In the genomic region with DNA sequence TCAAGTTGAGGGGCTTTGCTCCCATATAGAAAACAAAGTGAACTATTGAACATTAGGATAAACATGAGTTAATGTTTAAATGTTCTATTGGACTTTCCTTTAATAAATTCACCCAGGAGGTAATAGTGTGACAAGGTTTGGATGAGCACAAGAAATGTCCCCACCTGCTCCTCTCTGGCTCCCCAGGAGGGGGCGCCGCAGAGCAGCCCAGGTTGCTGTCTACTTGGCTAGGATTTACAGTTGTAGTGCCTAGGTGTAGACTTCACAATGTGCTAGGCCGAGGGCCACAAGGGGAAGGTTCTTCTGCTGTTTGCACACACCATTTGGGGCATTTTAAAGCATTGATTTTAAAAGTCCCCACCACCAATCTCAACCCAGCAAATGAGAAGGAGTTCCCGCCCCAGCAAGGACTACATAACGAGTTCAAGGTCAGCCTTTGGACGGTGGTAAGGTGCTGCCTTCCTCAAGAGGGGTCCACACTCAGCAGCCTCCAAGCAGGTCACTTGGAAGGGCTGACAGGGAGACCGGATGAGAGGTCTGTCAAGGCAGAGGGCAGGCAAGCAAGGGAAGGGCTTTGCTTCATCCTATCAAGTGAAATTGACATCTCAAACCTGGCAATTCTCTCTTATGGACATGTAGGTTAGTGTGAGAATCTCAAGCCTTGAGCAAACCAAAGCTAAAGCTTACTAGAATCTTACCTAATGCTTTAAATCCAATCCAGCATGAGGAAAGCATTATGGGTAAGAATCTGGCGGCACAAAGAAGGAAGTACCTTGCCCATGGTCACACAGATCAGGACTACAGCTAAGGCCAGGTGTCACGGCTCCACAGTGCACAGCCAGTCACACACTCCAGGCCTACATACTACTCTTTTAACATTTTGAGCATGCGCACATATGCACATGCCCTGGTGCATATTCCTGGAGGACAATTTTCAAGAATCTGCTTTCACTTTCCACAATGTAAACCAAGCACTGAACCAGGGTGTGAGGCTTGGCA, we compare ENCODE assay signal across 9 mouse cellular contexts. TPM values are rescaled to one million over a fixed set of nuclear protein-coding genes. Genes with fewer than 3 reads are reported as not detected.
DNase-seq lines count a peak whose midpoint lies in the region; ATAC-seq and TF ChIP-seq lines count a peak whose summit lies in the region.
"Had no signal": no experiment of that assay in that cellular context is flagged by ENCODE, and none has a peak within 500 bp of the region (broad histone marks: within the 10 kb centered on the region; RNA-seq: fewer than 3 reads in every experiment).

No protein-coding gene starts in this region.

- no peak overlapping the region for H3K27ac ChIP-seq in intestine, embryonic 14.5 days (ENCODE audit: low read depth)
- H3K27ac ChIP-seq in limb, embryonic 14.5 days (replicated peaks; ENCODE audit: low read depth, low read length) = no peak overlapping the region
- no peak overlapping the region for H3K27ac ChIP-seq in neural tube, embryonic 11.5 days (ENCODE audit: low read depth, low read length)

- H3K4me2 ChIP-seq in intestine, embryonic 14.5 days (ENCODE audit: low read length) = no peak overlapping the region
- H3K4me2 ChIP-seq in limb, embryonic 14.5 days (replicated peaks; ENCODE audit: low read depth, low read length, severe bottlenecking) = no peak overlapping the region
- no peak overlapping the region for H3K4me2 ChIP-seq in neural tube, embryonic 11.5 days (ENCODE audit: low read depth)

- H3K4me3 ChIP-seq in intestine, embryonic 14.5 days (ENCODE audit: low read depth, low read length) = no peak overlapping the region
- no peak overlapping the region for H3K4me3 ChIP-seq in limb, embryonic 14.5 days (replicated peaks; ENCODE audit: low read length)
- H3K4me3 ChIP-seq in neural tube, embryonic 11.5 days (ENCODE audit: low read depth, low read length) = no peak overlapping the region
- H3K4me3 ChIP-seq: myocyte had no signal

- H3K9ac ChIP-seq in intestine, embryonic 14.5 days (ENCODE audit: low read length) = no peak overlapping the region
- H3K9ac ChIP-seq in limb, embryonic 14.5 days (ENCODE audit: low read depth, low read length, severe bottlenecking) = no peak overlapping the region
- no peak overlapping the region for H3K9ac ChIP-seq in neural tube, embryonic 11.5 days (ENCODE audit: low read length)

- no peaks in the 10 kb centered on the region for H3K9me3 ChIP-seq in intestine, embryonic 14.5 days (ENCODE audit: control insufficient read depth, low read length)
- H3K9me3 ChIP-seq in limb, embryonic 14.5 days (ENCODE audit: control insufficient read depth, low read length) = no peaks in the 10 kb centered on the region
- no peaks in the 10 kb centered on the region for H3K9me3 ChIP-seq in neural tube, embryonic 11.5 days (ENCODE audit: control insufficient read depth, low read length)

- H3K27me3 ChIP-seq in intestine, embryonic 14.5 days (replicated peaks; ENCODE audit: control insufficient read depth, insufficient read depth, low read length) = no peaks in the 10 kb centered on the region
- H3K27me3 ChIP-seq in limb, embryonic 14.5 days (ENCODE audit: control insufficient read depth, insufficient read depth, low read length) = no peaks in the 10 kb centered on the region
- no peaks in the 10 kb centered on the region for H3K27me3 ChIP-seq in neural tube, embryonic 11.5 days (ENCODE audit: control insufficient read depth, insufficient read depth, low read length)

- WGBS in intestine, embryonic 14.5 days = 66% methylated on average over 10 of the region's 10 CpGs
- WGBS in limb, embryonic 14.5 days = 60% methylated on average over 10 of the region's 10 CpGs
- WGBS in neural tube, embryonic 11.5 days = 69% methylated on average over 10 of the region's 10 CpGs

- peaks cover 27% of the 10 kb centered on the region for H3K36me3 ChIP-seq in intestine, embryonic 14.5 days (ENCODE audit: control insufficient read depth, insufficient read depth, low read length)
- H3K36me3 ChIP-seq in limb, embryonic 14.5 days (ENCODE audit: control insufficient read depth, insufficient read depth, low read length) = peaks cover 28% of the 10 kb centered on the region
- H3K36me3 ChIP-seq in neural tube, embryonic 11.5 days (ENCODE audit: control insufficient read depth, insufficient read depth, low read length) = peaks cover 3% of the 10 kb centered on the region

- no peaks in the 10 kb centered on the region; the same call in 1 of the 2 replicates for H3K4me1 ChIP-seq in intestine, embryonic 14.5 days (replicated peaks; ENCODE audit: control insufficient read depth, insufficient read depth, low read length)
- no peaks in the 10 kb centered on the region for H3K4me1 ChIP-seq in limb, embryonic 14.5 days (ENCODE audit: control insufficient read depth, insufficient read depth, low read length)
- H3K4me1 ChIP-seq in neural tube, embryonic 11.5 days (ENCODE audit: control insufficient read depth, insufficient read depth, low read length) = no peaks in the 10 kb centered on the region

- ATAC-seq in intestine, embryonic 14.5 days (replicated peaks; ENCODE audit: low FRiP score, low TSS enrichment, low read depth) = no peak
- ATAC-seq in limb, embryonic 14.5 days (ENCODE audit: low FRiP score, low read depth) = peak; percentile 45; the same call in 1 of the 2 replicates
- ATAC-seq in neural tube, embryonic 11.5 days (ENCODE audit: insufficient read depth, low FRiP score, low TSS enrichment) = no peak

- peak; percentile 55 for DNase-seq in ovary, postnatal 14 days (ENCODE audit: low spot score)
- DNase-seq in ovary, postnatal 10 days (ENCODE audit: low spot score) = no peak
- peak; percentile 63 for DNase-seq in adipocyte (ENCODE audit: low spot score)
- peak; percentile 42 for DNase-seq in embryo, embryonic 11 days
- DNase-seq in intestine, embryonic 14.5 days (ENCODE audit: low spot score) = peak; percentile 74
- DNase-seq in limb, embryonic 14.5 days (ENCODE audit: low spot score) = peak; percentile 15
- peak; percentile 62 for DNase-seq in neural tube, embryonic 11.5 days (ENCODE audit: low spot score)
- DNase-seq in thymus, postnatal 4 days = peak; percentile 88

- no peak for TF ChIP-seq POLR2A in limb, embryonic 14.5 days (IDR thresholded peaks at IDR 0.05; ENCODE audit: borderline replicate concordance, extremely low read depth, insufficient read depth, insufficient read length)

RNA-seq across cellular contexts. Expression of a gene that starts 15.9 kb away (rescaled TPM):
- 38.6 and 42.2 TPM in 2 replicates for polyA plus RNA-seq in intestine, embryonic 14.5 days (2014; fragmentation: Nextera tagmentation; extraction: Ambion mirVana)
- polyA plus RNA-seq in limb, embryonic 14.5 days (2012; rRNA removed) = 116 and 161 TPM in 2 replicates
- polyA plus RNA-seq in limb, embryonic 14.5 days (2014; fragmentation: Nextera tagmentation; extraction: Ambion mirVana) = 35.8 and 38.7 TPM in 2 replicates
- 40.1 and 42.9 TPM in 2 replicates for polyA plus RNA-seq in neural tube, embryonic 11.5 days (2014; fragmentation: Nextera tagmentation; extraction: Ambion mirVana)

RNA-seq across cellular contexts. Expression of a gene that starts 22.0 kb away (rescaled TPM):
- 0.93 and 1.6 TPM in 2 replicates for polyA plus RNA-seq in intestine, embryonic 14.5 days (2014; fragmentation: Nextera tagmentation; extraction: Ambion mirVana)
- polyA plus RNA-seq in limb, embryonic 14.5 days (2012; rRNA removed) = 0.70 and 0.88 TPM in 2 replicates
- polyA plus RNA-seq in limb, embryonic 14.5 days (2014; fragmentation: Nextera tagmentation; extraction: Ambion mirVana) = 0.70 and 0.91 TPM in 2 replicates
- 0.73 and 0.99 TPM in 2 replicates for polyA plus RNA-seq in neural tube, embryonic 11.5 days (2014; fragmentation: Nextera tagmentation; extraction: Ambion mirVana)

RNA-seq across cellular contexts. Expression of a gene that starts 25.9 kb away (rescaled TPM):
- 20.4 and 20.6 TPM in 2 replicates for polyA plus RNA-seq in intestine, embryonic 14.5 days (2014; fragmentation: Nextera tagmentation; extraction: Ambion mirVana)
- 14.4 and 14.5 TPM in 2 replicates for polyA plus RNA-seq in limb, embryonic 14.5 days (2012; rRNA removed)
- 14.4 and 16.2 TPM in 2 replicates for polyA plus RNA-seq in limb, embryonic 14.5 days (2014; fragmentation: Nextera tagmentation; extraction: Ambion mirVana)
- polyA plus RNA-seq in neural tube, embryonic 11.5 days (2014; fragmentation: Nextera tagmentation; extraction: Ambion mirVana) = 12.4 and 12.9 TPM in 2 replicates

RNA-seq across cellular contexts. Expression of a gene that starts 52.8 kb away (rescaled TPM):
- 186 and 220 TPM in 2 replicates for polyA plus RNA-seq in intestine, embryonic 14.5 days (2014; fragmentation: Nextera tagmentation; extraction: Ambion mirVana)
- 31.6 and 43.9 TPM in 2 replicates for polyA plus RNA-seq in limb, embryonic 14.5 days (2012; rRNA removed)
- polyA plus RNA-seq in limb, embryonic 14.5 days (2014; fragmentation: Nextera tagmentation; extraction: Ambion mirVana) = 56.0 and 59.3 TPM in 2 replicates
- polyA plus RNA-seq in neural tube, embryonic 11.5 days (2014; fragmentation: Nextera tagmentation; extraction: Ambion mirVana) = 28.0 and 31.5 TPM in 2 replicates
